Mouse (Mus musculus): ENCODE results near the gene Ccdc124. TPM values are rescaled to one million over a fixed set of nuclear protein-coding genes. Genes with fewer than 3 reads are reported as not detected.
"Not testable (repeated sequence)": the region's sequence is repeated elsewhere in the genome, so short reads cannot be mapped to it uniquely, and the experiment has no call there.

Ccdc124 gene
- polyA plus RNA-seq, 1 experiment from 2014 or later = 176 TPM

DNA sequence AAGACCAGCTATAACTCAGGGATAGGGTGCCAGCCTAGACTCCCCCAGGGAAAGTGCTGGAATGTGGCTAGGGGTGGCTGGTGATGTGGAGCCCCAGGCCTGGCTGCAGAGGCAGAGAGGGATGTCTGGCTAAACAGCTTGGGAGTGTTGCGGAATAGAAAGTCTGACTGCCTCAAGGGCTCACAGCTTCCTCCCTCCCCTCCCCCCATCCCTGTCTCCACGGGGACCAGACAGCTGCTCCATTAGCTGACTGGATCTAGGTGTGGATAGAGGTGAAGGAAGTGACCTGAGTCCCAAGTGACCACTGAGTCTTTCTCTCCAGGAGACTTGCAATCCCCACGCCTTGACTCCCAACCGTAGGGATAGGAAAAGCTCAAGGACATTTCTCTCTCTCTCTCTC lies 29.4 kb upstream of the Ccdc124 start:
- H3K4me1 ChIP-seq (replicated peaks) = peaks cover 22% of the 10 kb centered on the region
- WGBS = 52% methylated on average over 4 of the region's 4 CpGs
- ATAC-seq (ENCODE audit: low FRiP score, low read depth) = no peak
- no peaks in the 10 kb centered on the region for H3K36me3 ChIP-seq
- no peak overlapping the region for H3K4me2 ChIP-seq
- H3K9me3 ChIP-seq = no peaks in the 10 kb centered on the region
- H3K27me3 ChIP-seq = 0 out of 2 replicates have a peak, but pooled peaks cover 7% of the 10 kb centered on the region
- no peak overlapping the region for H3K4me3 ChIP-seq
- no peak overlapping the region for H3K9ac ChIP-seq
- no peak overlapping the region for H3K27ac ChIP-seq (replicated peaks)

DNA sequence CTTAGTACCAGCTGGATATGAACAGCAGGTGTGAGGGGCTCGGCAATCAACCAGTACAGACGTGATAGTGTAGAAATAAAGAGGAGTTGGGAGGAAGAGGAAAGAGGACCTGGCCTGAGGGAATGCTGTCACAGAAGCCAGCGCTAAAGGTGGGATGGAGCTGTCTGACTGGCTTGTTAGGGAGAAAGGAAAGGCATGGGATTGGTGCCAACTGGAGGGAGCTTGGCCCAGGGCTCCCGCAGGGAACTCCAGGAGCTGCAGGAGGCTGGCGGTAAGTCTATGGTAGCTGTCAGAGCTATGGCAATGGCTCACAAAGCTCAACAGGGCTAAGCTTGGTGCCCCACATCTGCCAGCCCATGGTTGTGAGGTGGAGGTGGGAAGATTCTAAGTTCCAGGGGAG lies 28.5 kb upstream of the Ccdc124 start:
- Histone ChIP-seq H3K27me3 (0 out of 2 replicates have a peak, but pooled peaks cover 7% of the 10 kb centered on the region), H3K4me3 (no peak overlapping the region), H3K36me3 (no peaks in the 10 kb centered on the region), H3K9me3 (no peaks in the 10 kb centered on the region), H3K4me2 (no peak overlapping the region), H3K9ac (no peak overlapping the region), H3K27ac (replicated peaks) (no peak overlapping the region), H3K4me1 (replicated peaks) (peaks cover 15% of the 10 kb centered on the region)
- no peak for ATAC-seq (ENCODE audit: low FRiP score, low read depth)
- 29% methylated on average over 5 of the region's 5 CpGs for WGBS

DNA sequence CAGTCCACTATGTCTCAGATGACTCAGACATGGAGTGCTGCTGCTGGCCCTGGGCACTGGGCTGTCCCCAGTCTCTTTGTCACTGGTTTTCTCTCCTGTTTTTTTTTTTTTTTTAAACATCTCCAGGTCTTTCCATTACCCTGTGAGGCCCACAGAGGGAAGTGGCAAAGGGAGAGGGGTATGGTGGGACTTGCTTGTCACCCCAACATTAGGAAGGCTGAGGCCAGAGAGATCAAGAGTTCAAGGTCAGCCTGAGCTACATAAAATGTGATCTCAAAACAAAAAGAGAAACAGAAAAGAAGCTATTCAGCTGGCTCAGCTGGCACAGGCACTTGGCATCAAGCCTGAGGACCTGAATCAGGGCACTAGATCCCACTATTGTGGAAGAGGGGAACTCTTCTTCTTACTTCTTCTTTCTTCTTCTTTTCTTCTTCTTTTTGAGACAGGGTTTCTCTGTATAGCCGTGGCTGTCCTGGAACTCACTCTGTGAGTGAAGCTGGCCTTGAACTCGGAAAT lies 27.2 kb upstream of the Ccdc124 start:
- Histone ChIP-seq H3K27ac (replicated peaks) (no peak overlapping the region), H3K27me3 (0 out of 2 replicates have a peak, but pooled peaks cover 7% of the 10 kb centered on the region), H3K36me3 (no peaks in the 10 kb centered on the region), H3K4me3 (no peak overlapping the region), H3K9ac (no peak overlapping the region), H3K4me1 (replicated peaks) (peaks cover 15% of the 10 kb centered on the region), H3K4me2 (no peak overlapping the region), H3K9me3 (no peaks in the 10 kb centered on the region)
- ATAC-seq (ENCODE audit: low FRiP score, low read depth) = no peak
- whole genome bisulfite sequencing = 77% methylated on average over 2 of the region's 2 CpGs

DNA sequence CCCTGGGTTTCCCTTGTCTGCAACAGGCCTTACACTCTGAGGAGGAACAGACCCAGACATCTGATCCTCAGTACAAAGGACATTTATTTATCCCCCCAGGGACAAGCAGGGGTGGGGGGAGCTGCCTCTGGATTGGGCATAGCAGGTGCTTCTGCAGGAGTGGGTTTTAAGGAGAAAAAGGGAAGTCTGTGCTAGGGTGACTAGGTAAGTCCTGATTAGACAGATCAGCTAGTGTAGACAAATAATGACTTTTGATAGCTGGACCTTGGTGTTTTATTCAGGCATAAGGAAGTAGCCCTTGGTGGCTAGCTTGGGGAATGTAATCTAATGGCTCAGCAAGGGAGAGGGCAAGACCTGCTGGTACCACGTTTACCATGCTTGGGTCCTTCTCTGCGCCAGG lies 25.5 kb upstream of the Ccdc124 start:
- Histone ChIP-seq H3K4me2 (no peak overlapping the region), H3K9ac (no peak overlapping the region), H3K4me3 (no peak overlapping the region), H3K36me3 (peaks cover 16% of the 10 kb centered on the region), H3K27ac (replicated peaks) (no peak overlapping the region), H3K9me3 (no peaks in the 10 kb centered on the region), H3K27me3 (peaks cover 16% of the 10 kb centered on the region), H3K4me1 (replicated peaks) (peaks cover 16% of the 10 kb centered on the region)
- 86% methylated on average over 2 of the region's 2 CpGs for WGBS
- ATAC-seq (ENCODE audit: low FRiP score, low read depth) = no peak

DNA sequence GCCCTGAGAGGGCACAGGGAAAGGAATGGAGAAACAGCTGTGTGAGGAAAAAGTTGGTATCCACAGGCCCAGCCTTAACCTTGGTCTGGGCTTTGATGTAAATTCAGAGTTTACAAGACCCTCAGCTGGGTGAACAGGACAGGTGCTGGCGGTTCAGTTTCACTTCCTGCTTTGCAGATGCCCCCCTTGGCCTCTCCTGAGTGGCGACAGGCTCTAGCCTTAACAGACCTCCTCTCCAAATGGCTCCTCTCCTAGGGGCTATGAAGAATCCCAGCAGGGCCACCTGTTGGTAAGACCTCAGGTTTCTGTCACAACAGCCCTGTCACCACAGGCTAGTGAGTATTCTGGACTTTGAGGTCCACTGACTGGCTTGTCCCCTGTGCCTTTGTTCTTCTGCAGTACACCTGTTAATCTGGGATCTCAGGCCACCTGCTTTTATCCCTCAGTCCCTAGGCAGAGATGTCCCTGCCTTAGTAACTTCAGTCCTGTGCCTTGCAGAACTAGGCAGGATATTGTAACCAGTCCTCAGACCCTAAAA lies 25.0 kb upstream of the Ccdc124 start:
- peak overlapping the region; percentile 77 for H3K27ac ChIP-seq (replicated peaks)
- no peak overlapping the region for H3K4me3 ChIP-seq
- peak overlapping the region; percentile 86 for H3K4me2 ChIP-seq
- WGBS = 72% methylated on average over 2 of the region's 2 CpGs
- ATAC-seq (ENCODE audit: low FRiP score, low read depth) = no peak
- 0 out of 2 replicates have a peak overlapping the region, but pooled peaks have one; percentile 10 for H3K9ac ChIP-seq
- H3K27me3 ChIP-seq = peaks cover 18% of the 10 kb centered on the region
- H3K4me1 ChIP-seq (replicated peaks) = peaks cover 16% of the 10 kb centered on the region
- H3K36me3 ChIP-seq = peaks cover 21% of the 10 kb centered on the region
- H3K9me3 ChIP-seq = no peaks in the 10 kb centered on the region

DNA sequence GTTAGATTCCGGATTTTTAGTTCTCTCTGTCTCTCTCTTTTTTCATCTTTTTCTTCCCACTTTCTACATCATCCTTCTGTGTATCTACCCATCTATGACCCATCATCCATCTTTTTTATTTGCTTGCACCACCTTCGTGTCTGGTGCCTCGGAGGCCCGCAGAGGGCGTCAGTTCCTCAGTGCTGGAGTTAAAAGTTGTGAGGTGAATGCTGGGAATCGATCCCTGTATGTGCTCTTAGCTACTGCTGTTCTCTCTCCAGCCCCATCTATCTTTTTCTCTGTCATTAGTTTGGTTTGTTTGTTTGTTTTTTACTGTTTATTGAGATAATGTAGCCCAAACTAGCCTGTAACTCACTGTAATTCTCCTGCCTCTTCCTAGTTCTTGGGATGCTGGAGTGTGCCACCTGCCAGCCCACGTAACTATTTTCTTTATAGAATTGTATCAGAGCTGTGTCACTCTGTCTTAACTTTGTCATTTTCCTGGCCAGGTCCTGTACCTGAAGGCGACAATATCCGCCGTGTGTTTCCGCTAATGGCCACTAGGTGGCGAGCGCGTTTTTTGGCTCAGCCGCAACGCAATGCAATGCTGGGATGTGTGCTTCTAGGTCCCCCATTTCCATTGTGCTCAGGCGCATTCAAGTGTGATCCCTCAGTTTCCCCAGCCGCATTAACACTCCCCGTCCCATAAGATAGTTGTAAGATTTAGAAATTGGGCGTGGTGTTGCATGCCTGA lies 24.1 kb upstream of the Ccdc124 start:
- peak overlapping the region; percentile 77 for H3K27ac ChIP-seq (replicated peaks)
- whole genome bisulfite sequencing = under 1% methylated on average over 20 of the region's 20 CpGs

DNA sequence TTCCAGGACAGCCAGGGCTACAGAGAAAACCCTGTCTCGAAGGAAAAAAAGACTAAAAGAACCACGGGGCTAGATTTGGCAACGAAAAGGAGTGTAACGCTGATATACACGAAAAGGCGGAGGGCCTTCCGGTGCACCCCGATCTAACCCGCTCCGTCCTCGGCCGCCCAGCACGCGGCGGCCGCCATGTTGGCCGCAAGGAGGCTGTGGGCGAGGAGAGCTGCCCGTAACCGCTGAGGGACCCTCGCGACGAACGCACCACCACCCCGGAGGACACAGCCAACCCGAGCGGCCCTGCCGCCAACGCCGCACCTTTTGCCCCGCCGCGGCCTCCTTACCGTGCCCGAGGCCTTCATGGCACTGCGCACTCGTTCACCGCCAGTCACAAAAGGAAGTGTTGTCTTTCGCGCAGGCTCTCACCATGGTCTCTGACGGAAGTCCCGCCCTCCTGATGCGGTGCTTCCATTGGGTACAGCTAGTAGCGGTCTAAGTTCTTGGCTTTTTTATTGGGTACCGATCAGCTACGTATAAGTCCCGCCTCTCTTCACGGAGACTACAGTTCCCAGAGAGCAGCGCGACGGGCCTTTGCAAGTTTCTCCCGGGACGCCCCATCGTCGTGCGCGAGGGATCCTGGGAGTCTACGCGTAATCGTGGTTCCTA lies 23.4 kb upstream of the Ccdc124 start, which contains the start of gene Rpl18a:
Rpl18a (minus strand) TSS at position 392 of the 660 bp plus-strand sequence.
- no peaks in the 10 kb centered on the region for H3K9me3 ChIP-seq
- peak within 1 kb of the TSS; percentile 77 for H3K4me3 ChIP-seq
- peak within 1 kb of the TSS; percentile 62 for H3K9ac ChIP-seq
- peaks cover 32% of the 10 kb centered on the region for H3K27me3 ChIP-seq
- peaks cover 22% of the 10 kb centered on the region for H3K4me1 ChIP-seq (replicated peaks)
- WGBS = under 1% methylated on average over 59 of the region's 60 CpGs
- peak within 1 kb of the TSS; percentile 87 for H3K4me2 ChIP-seq
- peak; percentile 98 for ATAC-seq (ENCODE audit: low FRiP score, low read depth)
- peak within 1 kb of the TSS; percentile 81 for H3K27ac ChIP-seq (replicated peaks)
- H3K36me3 ChIP-seq = peaks cover 27% of the 10 kb centered on the region

More for the DNA sequence above, 24.1 kb upstream of the Ccdc124 start:
- ATAC-seq (ENCODE audit: low FRiP score, low read depth) = peak; percentile 53
- Histone ChIP-seq H3K4me3 (peak overlapping the region; percentile 77), H3K4me1 (replicated peaks) (peaks cover 16% of the 10 kb centered on the region), H3K36me3 (peaks cover 27% of the 10 kb centered on the region), H3K27me3 (peaks cover 27% of the 10 kb centered on the region), H3K9ac (peak overlapping the region; percentile 62), H3K4me2 (peak overlapping the region; percentile 86), H3K9me3 (no peaks in the 10 kb centered on the region)

DNA sequence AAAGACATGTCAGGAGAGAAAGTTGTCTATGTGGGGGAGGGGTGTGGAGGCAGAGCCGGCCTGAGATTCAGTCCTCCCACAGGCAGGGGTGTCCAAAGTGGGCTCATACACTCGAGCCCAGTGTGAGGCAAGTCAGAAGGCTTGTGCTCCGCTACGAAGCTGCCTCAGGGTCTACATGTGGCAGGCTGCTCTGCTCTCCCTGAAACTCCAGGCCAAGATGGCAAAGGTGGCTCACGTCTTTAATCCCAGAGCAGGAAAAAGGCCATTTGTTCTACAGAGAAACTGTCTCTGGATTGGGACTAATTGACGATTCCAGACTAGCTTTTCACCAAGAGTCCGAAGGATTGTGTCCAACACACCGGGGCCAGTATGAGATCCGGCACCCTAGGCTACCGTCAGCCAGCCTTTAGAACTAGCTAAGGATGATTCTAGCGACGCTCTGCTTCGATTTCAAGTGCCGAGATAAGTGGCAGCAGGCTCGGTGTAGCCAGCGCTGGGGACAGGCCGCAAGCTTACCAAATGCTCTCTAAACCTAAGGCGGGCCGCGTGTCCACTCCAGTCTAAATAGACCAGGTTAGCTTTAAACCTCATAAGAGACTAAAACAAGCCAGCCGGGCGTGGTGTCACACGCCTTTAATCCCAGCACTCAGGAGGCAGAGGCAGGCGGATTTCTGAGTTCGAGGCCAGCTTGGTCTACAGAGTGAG lies 22.7 kb upstream of the Ccdc124 start:
- H3K4me3 ChIP-seq = peak overlapping the region; percentile 77
- peaks cover 27% of the 10 kb centered on the region for H3K36me3 ChIP-seq
- H3K4me1 ChIP-seq (replicated peaks) = peaks cover 24% of the 10 kb centered on the region
- peaks cover 37% of the 10 kb centered on the region for H3K27me3 ChIP-seq
- peak overlapping the region; percentile 62 for H3K9ac ChIP-seq
- WGBS = 4% methylated on average over 25 of the region's 25 CpGs
- ATAC-seq (ENCODE audit: low FRiP score, low read depth) = no peak
- peak overlapping the region; percentile 81 for H3K27ac ChIP-seq (replicated peaks)
- H3K4me2 ChIP-seq = peak overlapping the region; percentile 87
- H3K9me3 ChIP-seq = no peaks in the 10 kb centered on the region

DNA sequence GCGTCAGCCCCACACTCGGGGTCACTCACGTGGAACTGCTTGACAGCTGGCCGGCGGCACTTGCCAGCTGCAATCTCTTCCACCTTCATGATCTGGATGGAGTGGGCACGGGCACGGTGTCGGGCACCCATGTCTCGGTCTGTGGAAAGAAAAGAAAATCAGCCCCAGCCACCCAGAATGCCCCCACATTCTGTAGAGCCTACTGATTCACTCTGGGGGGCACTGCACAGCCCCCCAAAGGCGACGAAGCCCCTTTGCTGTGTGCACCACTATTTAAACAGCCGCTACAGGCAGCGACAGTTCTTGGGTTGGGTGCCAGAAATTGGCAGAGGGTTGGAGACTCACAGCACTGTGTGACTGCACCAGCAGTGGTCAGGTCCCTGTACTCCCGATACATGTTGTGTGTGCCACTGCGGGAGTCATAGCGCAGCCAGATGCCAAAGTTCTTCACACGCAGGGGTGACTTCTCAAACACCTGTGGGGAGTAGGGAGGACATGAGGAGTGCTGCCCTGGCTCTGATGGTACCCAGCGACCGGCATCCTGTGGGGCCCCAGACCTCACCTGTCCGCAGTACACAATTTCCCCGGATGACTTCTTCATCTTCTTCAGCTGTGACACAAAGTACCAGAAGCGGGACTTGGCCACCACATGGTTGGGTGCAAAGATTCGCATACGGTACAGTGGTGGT lies 22.0 kb upstream of the Ccdc124 start:
- not testable (repeated sequence) for ATAC-seq (ENCODE audit: low FRiP score, low read depth)
- 79% methylated on average over 24 of the region's 24 CpGs for WGBS

DNA sequence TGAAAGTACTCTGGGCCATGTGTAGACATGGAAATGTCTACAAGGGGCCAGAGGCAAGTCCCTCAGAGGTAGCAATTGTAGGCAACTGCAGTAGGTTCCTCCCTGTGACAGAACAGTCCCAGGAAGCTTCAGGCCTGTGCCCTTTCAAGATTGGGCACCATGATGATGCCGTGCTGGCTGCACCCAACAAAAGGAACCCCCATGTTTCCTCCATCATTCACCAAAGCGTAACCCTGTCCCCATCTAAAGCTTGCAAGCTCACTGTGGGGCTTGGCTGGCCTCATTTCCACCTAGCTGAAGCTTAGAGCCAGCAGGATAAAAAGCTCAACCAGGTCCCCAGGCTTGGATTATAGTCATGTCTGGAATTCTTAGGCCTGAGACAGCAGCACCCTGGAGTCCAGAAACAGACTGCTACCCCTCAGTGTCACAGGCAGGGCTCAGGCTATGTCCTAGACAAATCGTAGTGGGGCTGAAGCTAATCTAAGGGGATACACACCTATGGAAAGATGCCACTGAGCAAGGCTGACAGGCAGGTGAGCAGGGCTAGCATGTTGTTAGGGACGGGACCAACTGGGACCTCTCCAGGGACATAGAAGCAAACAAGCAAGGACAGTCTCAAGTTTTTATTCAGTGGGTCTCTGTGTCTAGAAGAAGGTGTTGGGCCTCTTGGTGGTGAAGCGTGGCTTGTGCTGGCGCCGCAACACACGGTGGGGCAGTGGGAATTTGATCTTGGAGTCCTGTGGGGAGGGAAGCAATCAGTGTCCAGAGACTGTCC lies 21.2 kb upstream of the Ccdc124 start:
- WGBS = 88% methylated on average over 8 of the region's 8 CpGs
- no peak for ATAC-seq (ENCODE audit: low FRiP score, low read depth)
- Histone ChIP-seq H3K9me3 (no peaks in the 10 kb centered on the region), H3K4me1 (replicated peaks) (peaks cover 24% of the 10 kb centered on the region), H3K4me3 (no peak overlapping the region), H3K36me3 (peaks cover 27% of the 10 kb centered on the region), H3K9ac (no peak overlapping the region), H3K27ac (replicated peaks) (no peak overlapping the region), H3K27me3 (peaks cover 46% of the 10 kb centered on the region), H3K4me2 (no peak overlapping the region)

More for the DNA sequence above, 22.0 kb upstream of the Ccdc124 start:
- Histone ChIP-seq H3K27me3 (peaks cover 44% of the 10 kb centered on the region), H3K4me3 (peak overlapping the region; percentile 77), H3K4me2 (peak overlapping the region; percentile 87), H3K4me1 (replicated peaks) (peaks cover 24% of the 10 kb centered on the region), H3K36me3 (peaks cover 27% of the 10 kb centered on the region)
- not testable (repeated sequence) for H3K9me3 ChIP-seq; H3K27ac ChIP-seq (replicated peaks); H3K9ac ChIP-seq

DNA sequence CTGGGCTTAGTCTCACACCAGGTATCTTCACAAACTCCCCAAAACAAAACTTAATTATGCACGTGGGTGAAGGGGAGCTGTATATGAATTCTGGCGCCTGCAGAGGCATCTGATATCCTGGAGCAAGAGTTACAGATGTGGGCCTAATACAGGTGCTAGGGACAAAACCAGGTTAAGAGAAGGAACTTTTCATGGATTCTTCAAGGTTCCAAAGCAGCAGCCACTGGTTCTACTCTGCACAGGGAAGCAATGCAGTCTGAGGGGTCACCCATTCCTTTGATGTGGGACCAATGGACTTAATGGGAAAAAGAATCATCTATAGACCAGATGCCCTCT lies 20.6 kb upstream of the Ccdc124 start:
- no peak overlapping the region for H3K4me2 ChIP-seq
- peaks cover 46% of the 10 kb centered on the region for H3K27me3 ChIP-seq
- no peak for ATAC-seq (ENCODE audit: low FRiP score, low read depth)
- H3K36me3 ChIP-seq = peaks cover 27% of the 10 kb centered on the region
- 76% methylated on average over 2 of the region's 2 CpGs for WGBS
- peaks cover 24% of the 10 kb centered on the region for H3K4me1 ChIP-seq (replicated peaks)
- no peaks in the 10 kb centered on the region for H3K9me3 ChIP-seq
- H3K9ac ChIP-seq = no peak overlapping the region
- no peak overlapping the region for H3K4me3 ChIP-seq
- H3K27ac ChIP-seq (replicated peaks) = no peak overlapping the region
